Mouse (Mus musculus): ENCODE results near the gene Des.

Des gene

GRCm38 (mm10) chr1:75360112-75361031 is at the start of gene Des:
TSS of gene Des (plus strand) at chr1:75360329.
- no peak for DNase-seq (ENCODE audit: low read depth in 1 of 2, low spot score in 2 of 2)

- DNase-seq (ENCODE audit: low read depth in 1 of 2, low spot score in 2 of 2) = no peak
Observed at GRCm38 (mm10) chr1:75311694-75312093, 48.4 kb upstream of the Des start.

GRCm38 (mm10) chr1:75315011-75315410 is 45.1 kb upstream of the Des start:
- DNase-seq (ENCODE audit: low read depth in 1 of 2, low spot score in 2 of 2) = no peak

- no peak for DNase-seq (ENCODE audit: low read depth in 1 of 2, low spot score in 2 of 2)
Observed at GRCm38 (mm10) chr1:75315456-75316365, 44.4 kb upstream of the Des start.

- DNase-seq (ENCODE audit: low read depth in 1 of 2, low spot score in 2 of 2) = peak; percentile 19 to 58
Observed at GRCm38 (mm10) chr1:75316861-75317240, 43.3 kb upstream of the Des start.

- DNase-seq (ENCODE audit: low read depth in 1 of 2, low spot score in 2 of 2) = peak; percentile 100
Observed at GRCm38 (mm10) chr1:75317241-75318201, 42.6 kb upstream of the Des start, which contains the start of gene Dnpep. TSS of gene Dnpep (minus strand) at chr1:75317990.

GRCm38 (mm10) chr1:75318301-75318700 is 41.8 kb upstream of the Des start:
- no peak for DNase-seq (ENCODE audit: low read depth in 1 of 2, low spot score in 2 of 2)

- DNase-seq (ENCODE audit: low read depth in 1 of 2, low spot score in 2 of 2) = no peak
Observed at GRCm38 (mm10) chr1:75318736-75319135, 41.4 kb upstream of the Des start.

- no peak for DNase-seq (ENCODE audit: low read depth in 1 of 2, low spot score in 2 of 2)
Observed at GRCm38 (mm10) chr1:75319166-75319565, 41.0 kb upstream of the Des start.

- DNase-seq (ENCODE audit: low read depth in 1 of 2, low spot score in 2 of 2) = no peak
Observed at GRCm38 (mm10) chr1:75327461-75327860, 32.7 kb upstream of the Des start.

GRCm38 (mm10) chr1:75331271-75331670 is 28.9 kb upstream of the Des start:
- DNase-seq (ENCODE audit: low read depth in 1 of 2, low spot score in 2 of 2) = no peak

- no peak for DNase-seq (ENCODE audit: low read depth in 1 of 2, low spot score in 2 of 2)
Observed at GRCm38 (mm10) chr1:75336461-75336860, 23.7 kb upstream of the Des start.

- DNase-seq (ENCODE audit: low read depth in 1 of 2, low spot score in 2 of 2) = no peak
Observed at GRCm38 (mm10) chr1:75337097-75337496, 23.0 kb upstream of the Des start.

GRCm38 (mm10) chr1:75338091-75338694 is 21.9 kb upstream of the Des start:
- no peak for DNase-seq (ENCODE audit: low read depth in 1 of 2, low spot score in 2 of 2)

- no peak for DNase-seq (ENCODE audit: low read depth in 1 of 2, low spot score in 2 of 2)
Observed at GRCm38 (mm10) chr1:75339337-75339736, 20.8 kb upstream of the Des start.

- DNase-seq (ENCODE audit: low read depth in 1 of 2, low spot score in 2 of 2) = no peak
Observed at GRCm38 (mm10) chr1:75340519-75340918, 19.6 kb upstream of the Des start.

GRCm38 (mm10) chr1:75342874-75343416 is 17.2 kb upstream of the Des start:
- no peak for DNase-seq (ENCODE audit: low read depth in 1 of 2, low spot score in 2 of 2)

- no peak for DNase-seq (ENCODE audit: low read depth in 1 of 2, low spot score in 2 of 2)
Observed at GRCm38 (mm10) chr1:75344291-75345035, 15.7 kb upstream of the Des start.
